Mouse (Mus musculus): Measurements from ENCODE around the gene St3gal3.

DNA sequence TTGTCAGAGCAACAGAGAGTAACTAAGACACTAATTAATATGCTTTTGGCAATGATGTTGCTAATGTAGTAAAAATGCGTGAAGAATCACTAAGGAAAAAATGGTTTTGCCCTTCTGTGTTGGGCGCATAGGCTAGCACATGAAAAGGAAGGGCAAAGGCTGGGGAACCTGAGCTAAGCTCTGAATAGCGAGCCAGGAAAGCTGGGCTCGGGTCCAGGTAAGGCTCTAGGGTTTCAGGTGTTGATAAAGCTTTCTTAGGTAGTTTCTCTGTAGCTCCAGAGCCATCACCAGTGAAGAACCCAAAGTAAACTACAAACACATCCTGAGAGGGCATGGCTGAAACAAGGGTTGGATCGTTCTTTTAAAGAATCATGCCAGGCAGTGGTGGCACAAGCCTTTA is 6.8 kb upstream of the St3gal3 start:
- TF ChIP-seq CTCF (IDR thresholded peaks at IDR 0.05; ENCODE audit: borderline replicate concordance, control insufficient read depth, extremely low read depth, insufficient read depth, low read length, poor library complexity) (no peak), POLR2A (IDR thresholded peaks at IDR 0.05; ENCODE audit: control insufficient read depth, extremely low read depth, insufficient read depth, low read length, poor library complexity) (no peak)
